ENCODE assay signal across 39 mouse cellular contexts in genomic region chrX:105499472-105499871, GRCm38 (mm10). TPM values are rescaled to one million over a fixed set of nuclear protein-coding genes. Genes with fewer than 3 reads are reported as not detected.
"Had no signal": no experiment of that assay in that cellular context is flagged by ENCODE, and none has a peak within 500 bp of the region (broad histone marks: within the 10 kb centered on the region; RNA-seq: fewer than 3 reads in every experiment).

TSS of gene Cypt2 (plus strand) at chrX:105499772.

RNA-seq across cellular contexts. Expression of gene Cypt2, which starts in this region (rescaled TPM):
- total RNA-seq: left cerebral cortex, adult 2 months; left cerebral cortex, adult 8-10 months; left cerebral cortex, postnatal 10 days; left cerebral cortex, postnatal 14 days; left cerebral cortex, postnatal 25 days; left cerebral cortex, postnatal 36 days; left cerebral cortex, postnatal 4 days; liver, adult 2 months; megakaryocyte progenitor cell, adult 5-6 weeks; megakaryocyte, adult 5-6 weeks; megakaryocyte-erythroid progenitor cell, adult 5-6 weeks; midbrain, postnatal 0 days had no signal
- polyA plus RNA-seq: limb, embryonic 10.5 days; limb, embryonic 11.5 days; limb, embryonic 12.5 days; limb, embryonic 13.5 days; limb, embryonic 14.5 days; limb, embryonic 15.5 days; liver, adult 2 months; liver, embryonic 11.5 days; liver, embryonic 12.5 days; liver, embryonic 13.5 days; liver, embryonic 14.5 days; liver, embryonic 15.5 days; liver, embryonic 16.5 days; liver, postnatal 0 days; lung, adult 2 months; lung, embryonic 14.5 days; lung, embryonic 15.5 days; lung, embryonic 16.5 days; lung, postnatal 0 days; macrophage; midbrain, embryonic 10.5 days; midbrain, embryonic 11.5 days; midbrain, embryonic 12.5 days; midbrain, embryonic 13.5 days; midbrain, embryonic 14.5 days; midbrain, embryonic 15.5 days; midbrain, embryonic 16.5 days; midbrain, postnatal 0 days; myocyte had no signal
